Mouse (Mus musculus) stomach, embryonic 16.5 days (tissue): ENCODE measurements around the gene Aprt. TPM values are rescaled to one million over a fixed set of nuclear protein-coding genes. Genes with fewer than 3 reads are reported as not detected.
A peak's percentile ranks its signal among the peaks of the same experiment; 100 is the strongest.

Experiments used
- ATAC-seq: fragments of 200-750 bp; cut with Nextera tagmentation; 2 replicates; pipeline ENCODE4 v1.8.0; 2017; ENCODE audit warnings: moderate number of reproducible peaks, moderate TSS enrichment; ENCODE audit not compliant: insufficient read depth, low FRiP score
- H3K27ac ChIP-seq: fragments of 300-500 bp; sonication (generic); 2 replicates; pipeline ENCODE4 v1.5.1; 2014; ENCODE audit warnings: low read length
- H3K27me3 ChIP-seq: fragments of 300-500 bp; sonication (generic); 2 replicates; pipeline ENCODE4 v1.6.1; 2014; ENCODE audit warnings: low read length, control low read depth, mixed read lengths; ENCODE audit not compliant: control insufficient read depth, insufficient read depth
- H3K36me3 ChIP-seq: fragments of 300-500 bp; sonication (generic); 2 replicates; pipeline ENCODE4 v1.6.1; 2014; ENCODE audit warnings: low read length; ENCODE audit not compliant: control insufficient read depth, insufficient read depth
- H3K4me1 ChIP-seq: fragments of 300-500 bp; sonication (generic); 2 replicates; pipeline ENCODE4 v1.6.1; 2014; ENCODE audit warnings: low read length, control low read depth, mixed read lengths; ENCODE audit not compliant: control insufficient read depth, insufficient read depth
- H3K4me2 ChIP-seq: fragments of 300-500 bp; sonication (generic); 2 replicates; pipeline ENCODE4 v1.6.1; 2014; ENCODE audit warnings: low read depth, low read length, mixed read lengths
- H3K4me3 ChIP-seq: fragments of 300-500 bp; sonication (generic); replicated peaks from 2 replicates; pipeline ENCODE4 v1.5.1; 2014; ENCODE audit warnings: mild to moderate bottlenecking, low read length
- H3K9ac ChIP-seq: fragments of 300-500 bp; sonication (generic); 2 replicates; pipeline ENCODE4 v1.6.1; 2014; ENCODE audit warnings: low read length
- H3K9me3 ChIP-seq: fragments of 300-500 bp; sonication (generic); replicated peaks from 2 replicates; pipeline ENCODE4 v1.6.1; 2016; ENCODE audit warnings: low read length, control low read depth; ENCODE audit not compliant: control insufficient read depth
- WGBS: fragments of 180-500 bp; shearing (Covaris S2); extraction: QIAGEN DNeasy Blood & Tissue Kit; methylation state at CpG from one replicate; pipeline ENCODE4 v1.1.7; 2014; 5-methylcytosine and 5-hydroxymethylcytosine counted together
- polyA plus RNA-seq: library from polyadenylated mRNA; unstranded; fragments of >200 nt; fragmentation: Nextera tagmentation; extraction: Ambion mirVana; gene quantifications from 2 replicates; pipeline ENCODE4 v1.2.1, GENCODE M21; 2015

The Aprt gene
- polyA plus RNA-seq: 335 and 345 TPM in 2 replicates

- ATAC-seq: peak; percentile 93
- Histone ChIP-seq H3K27ac (peak within 1 kb of the TSS; percentile 82), H3K4me1 (peaks cover 34% of the 10 kb centered on the region), H3K27me3 (no peaks in the 10 kb centered on the region), H3K4me2 (peak within 1 kb of the TSS; percentile 91), H3K9me3 (no peaks in the 10 kb centered on the region), H3K36me3 (peaks cover 12% of the 10 kb centered on the region), H3K4me3 (peak within 1 kb of the TSS; percentile 70), H3K9ac (peak within 1 kb of the TSS; percentile 88)
- WGBS: under 1% methylated on average over 39 of the region's 39 CpGs
Observed at GRCm38 (mm10) chr8:122576648-122577022, at the start of gene Aprt. TSS of gene Aprt (minus strand) at chr8:122576909.

- H3K4me1 ChIP-seq: no peaks in the 10 kb centered on the region
- WGBS: 75% methylated on average over 9 of the region's 9 CpGs
Observed at GRCm38 (mm10) chr8:122625811-122626210, 49.1 kb upstream of the Aprt start.

GRCm38 (mm10) chr8:122624653-122625052 is 47.9 kb upstream of the Aprt start:
- H3K4me3 ChIP-seq: no peak overlapping the region
- H3K27ac ChIP-seq: no peak overlapping the region
- 69% methylated on average over 5 of the region's 5 CpGs for WGBS

More at GRCm38 (mm10) chr8:122625811-122626210, 49.1 kb upstream of the Aprt start:
- H3K36me3 ChIP-seq: no peaks in the 10 kb centered on the region
- H3K27me3 ChIP-seq: no peaks in the 10 kb centered on the region
- no peak overlapping the region for H3K4me2 ChIP-seq
- no peaks in the 10 kb centered on the region for H3K9me3 ChIP-seq
- H3K4me3 ChIP-seq: no peak overlapping the region
- no peak for ATAC-seq
- no peak overlapping the region for H3K9ac ChIP-seq
- no peak overlapping the region for H3K27ac ChIP-seq

GRCm38 (mm10) chr8:122623844-122624642 is 47.3 kb upstream of the Aprt start:
- Histone ChIP-seq H3K36me3 (no peaks in the 10 kb centered on the region), H3K4me1 (no peaks in the 10 kb centered on the region; the same call in 1 of the 2 replicates), H3K27me3 (no peaks in the 10 kb centered on the region), H3K9ac (no peak overlapping the region), H3K4me3 (no peak overlapping the region), H3K4me2 (no peak overlapping the region), H3K27ac (no peak overlapping the region), H3K9me3 (no peaks in the 10 kb centered on the region)
- 89% methylated on average over 17 of the region's 17 CpGs for WGBS
- no peak for ATAC-seq

More at GRCm38 (mm10) chr8:122624653-122625052, 47.9 kb upstream of the Aprt start:
- no peaks in the 10 kb centered on the region for H3K36me3 ChIP-seq
- no peak overlapping the region for H3K4me2 ChIP-seq
- no peaks in the 10 kb centered on the region; the same call in 1 of the 2 replicates for H3K4me1 ChIP-seq
- no peak for ATAC-seq
- no peak overlapping the region for H3K9ac ChIP-seq
- no peaks in the 10 kb centered on the region for H3K27me3 ChIP-seq
- no peaks in the 10 kb centered on the region for H3K9me3 ChIP-seq

- Histone ChIP-seq H3K27me3 (no peaks in the 10 kb centered on the region), H3K9me3 (no peaks in the 10 kb centered on the region), H3K27ac (no peak within 1 kb of the TSS), H3K4me1 (peaks cover 3% of the 10 kb centered on the region; the same call in 1 of the 2 replicates), H3K4me2 (no peak within 1 kb of the TSS), H3K36me3 (no peaks in the 10 kb centered on the region), H3K9ac (no peak within 1 kb of the TSS), H3K4me3 (no peak within 1 kb of the TSS)
- no peak for ATAC-seq
- WGBS: 54% methylated on average over 6 of the region's 6 CpGs
Observed at GRCm38 (mm10) chr8:122622727-122623126, 46.0 kb upstream of the Aprt start, which contains the start of gene Pabpn1l. TSS of gene Pabpn1l (minus strand) at chr8:122622739.

GRCm38 (mm10) chr8:122620446-122620845 is 43.7 kb upstream of the Aprt start:
- Histone ChIP-seq H3K27ac (no peak overlapping the region), H3K36me3 (no peaks in the 10 kb centered on the region), H3K4me1 (peaks cover 10% of the 10 kb centered on the region; the same call in 1 of the 2 replicates), H3K4me2 (no peak overlapping the region), H3K4me3 (no peak overlapping the region), H3K27me3 (no peaks in the 10 kb centered on the region), H3K9me3 (no peaks in the 10 kb centered on the region), H3K9ac (no peak overlapping the region)
- WGBS: 31% methylated on average over 5 of the region's 5 CpGs
- no peak for ATAC-seq

- WGBS: 80% methylated on average over 6 of the region's 6 CpGs
- no peak for ATAC-seq
- no peaks in the 10 kb centered on the region for H3K9me3 ChIP-seq
Observed at GRCm38 (mm10) chr8:122618660-122619378, 42.1 kb upstream of the Aprt start.

GRCm38 (mm10) chr8:122617947-122618546 is 41.3 kb upstream of the Aprt start:
- Histone ChIP-seq H3K9me3 (no peaks in the 10 kb centered on the region), H3K9ac (0 out of 2 replicates have a peak overlapping the region, but pooled peaks have one; percentile 3), H3K27ac (no peak overlapping the region), H3K4me2 (no peak overlapping the region), H3K4me1 (peaks cover 10% of the 10 kb centered on the region; the same call in 1 of the 2 replicates), H3K27me3 (no peaks in the 10 kb centered on the region), H3K36me3 (no peaks in the 10 kb centered on the region), H3K4me3 (no peak overlapping the region)
- WGBS: 25% methylated on average over 5 of the region's 7 CpGs
- ATAC-seq: no peak

More at GRCm38 (mm10) chr8:122618660-122619378, 42.1 kb upstream of the Aprt start:
- Histone ChIP-seq H3K4me3 (no peak overlapping the region), H3K27ac (no peak overlapping the region), H3K36me3 (no peaks in the 10 kb centered on the region), H3K27me3 (no peaks in the 10 kb centered on the region), H3K9ac (no peak overlapping the region), H3K4me2 (no peak overlapping the region), H3K4me1 (peaks cover 10% of the 10 kb centered on the region; the same call in 1 of the 2 replicates)
